Mouse (Mus musculus): ENCODE measurements around the gene 2410131K14Rik.

DNA sequence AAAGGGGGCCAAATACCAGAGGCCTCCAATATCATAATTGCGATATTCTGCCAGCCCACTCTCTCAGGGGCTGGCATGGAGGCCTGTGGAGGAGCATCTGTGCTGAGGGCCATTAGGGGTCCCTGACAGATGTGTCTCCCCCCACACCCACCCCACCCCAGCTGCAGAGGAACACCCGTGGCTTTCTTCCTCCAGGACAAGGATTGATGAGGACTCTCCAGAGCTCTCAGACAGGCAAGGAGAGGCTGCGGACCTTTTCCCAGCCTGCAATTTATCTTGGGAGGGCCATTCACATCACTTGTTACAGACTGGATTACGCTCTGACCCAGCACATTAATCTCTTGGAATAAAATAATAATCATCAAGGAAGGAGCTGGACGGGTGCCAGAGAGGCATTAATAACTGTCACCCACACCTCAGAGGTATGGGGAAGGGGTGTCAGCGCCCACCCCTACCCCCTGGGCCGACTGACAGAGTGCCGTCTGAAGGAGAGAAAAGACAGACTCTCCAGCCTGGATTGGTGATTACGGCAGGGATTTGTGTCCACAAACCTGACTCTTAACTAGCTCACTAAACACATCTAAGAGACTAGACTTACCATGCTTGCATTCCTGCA, 21.8 kb upstream of the 2410131K14Rik start:
- TF ChIP-seq CTCF (IDR thresholded peaks at IDR 0.05; ENCODE audit: insufficient read depth, low read length): no peak
- TF ChIP-seq POLR2A (IDR thresholded peaks at IDR 0.05; ENCODE audit: borderline replicate concordance, extremely low read depth, low read depth, low read length): no peak

Measured in lung, adult 2 months (tissue).